Mouse (Mus musculus): ENCODE results near the gene Dusp10.
A peak's percentile ranks its signal among the peaks of the same experiment; 100 is the strongest.

Gene Dusp10

DNA sequence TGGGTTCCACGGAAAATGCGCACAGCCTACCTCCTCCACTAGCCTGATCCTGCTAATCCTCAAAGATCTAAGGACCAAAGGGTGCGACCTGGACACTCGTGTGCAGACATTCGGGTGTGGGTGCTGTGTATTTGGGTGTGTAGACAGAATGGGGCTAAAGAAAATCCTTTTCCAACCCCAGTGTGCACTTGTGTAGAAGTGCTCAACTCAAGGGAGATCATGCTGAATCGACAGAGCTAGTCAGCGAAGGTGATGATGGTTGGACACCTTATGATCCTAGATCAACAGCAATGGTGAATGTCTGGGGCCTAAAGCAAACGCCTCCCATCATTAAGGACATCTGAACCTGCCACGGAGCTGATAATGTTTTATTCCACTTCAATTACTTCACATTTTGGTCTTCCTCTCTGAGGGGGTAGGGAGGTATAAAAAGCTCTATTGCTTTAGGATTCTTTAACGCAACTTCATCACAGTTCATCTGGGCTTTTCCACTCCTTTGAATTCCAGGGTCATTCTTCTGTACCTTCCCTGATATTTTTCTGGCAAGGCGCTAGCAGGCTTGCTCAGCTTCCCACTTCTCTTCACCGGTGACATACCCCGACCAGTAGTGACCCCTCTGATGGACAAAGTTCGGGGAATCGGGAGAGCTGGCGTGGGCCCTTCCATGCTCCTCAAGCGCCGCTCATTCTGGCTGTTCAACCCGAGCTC is 19.7 kb downstream of the Dusp10 start:
- no peak for DNase-seq

DNA sequence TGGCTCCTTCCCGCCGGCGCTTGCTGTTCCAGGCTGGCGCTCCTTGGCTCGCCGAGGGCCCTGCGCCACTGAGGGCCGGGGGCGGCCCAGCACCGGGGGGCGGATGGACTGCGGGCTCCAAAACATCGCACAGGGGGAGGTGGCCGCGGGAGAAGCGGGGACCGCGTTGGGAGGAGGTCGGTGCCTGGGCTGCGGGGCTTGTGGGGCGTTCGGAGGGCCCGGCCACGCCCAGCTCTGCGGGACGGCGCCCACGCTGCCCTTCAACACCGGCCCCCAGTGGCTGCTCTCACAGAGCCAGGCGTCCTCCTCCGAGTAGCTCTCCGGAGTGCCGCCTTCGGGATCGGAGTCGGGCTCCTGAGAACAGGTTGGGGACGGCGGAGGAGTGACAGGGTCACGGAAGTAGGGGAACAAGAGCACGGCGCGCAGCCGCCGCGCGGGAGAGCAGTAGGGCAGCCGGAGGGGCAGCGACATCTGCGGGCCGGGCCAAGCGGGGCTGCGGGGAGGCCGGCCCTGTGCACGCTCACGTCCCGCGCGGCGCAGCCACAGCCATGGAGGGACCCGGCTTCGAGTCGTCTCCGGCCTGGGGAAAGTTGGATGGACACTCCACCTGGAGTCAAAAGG is 20.4 kb downstream of the Dusp10 start:
- no peak for DNase-seq

DNA sequence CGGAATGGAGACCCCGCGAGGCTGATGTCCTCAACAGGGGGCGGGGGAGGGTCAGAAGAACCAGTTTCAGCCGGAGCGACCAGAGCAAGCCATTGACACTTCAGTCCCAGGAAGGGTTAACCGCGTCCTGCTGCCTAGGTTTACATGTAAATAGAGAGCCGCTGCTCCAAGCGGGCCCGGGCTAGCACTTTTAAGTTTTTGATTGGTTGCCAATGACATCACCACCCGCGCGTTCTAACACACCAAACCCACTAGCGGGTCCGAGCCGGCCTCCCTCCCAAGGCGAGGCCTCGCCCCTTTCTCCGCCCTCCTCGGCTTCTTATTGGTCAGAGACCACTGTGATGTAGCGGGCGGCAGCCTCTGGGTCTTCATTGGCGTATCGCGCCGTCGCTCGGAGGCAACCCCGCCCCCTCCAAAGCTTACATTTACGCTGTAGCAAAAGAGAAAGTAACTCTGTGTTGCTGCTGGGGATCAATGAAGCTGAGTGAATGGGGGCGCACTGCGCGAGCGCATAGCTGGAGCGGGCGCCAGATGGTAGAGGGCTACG is 21.0 kb downstream of the Dusp10 start, which contains the start of gene 1700056E22Rik:
Gene 1700056E22Rik, minus strand, starts transcription at position 291 of the 547 bp plus-strand sequence.
- DNase-seq: peak; percentile 98 to 99

DNA sequence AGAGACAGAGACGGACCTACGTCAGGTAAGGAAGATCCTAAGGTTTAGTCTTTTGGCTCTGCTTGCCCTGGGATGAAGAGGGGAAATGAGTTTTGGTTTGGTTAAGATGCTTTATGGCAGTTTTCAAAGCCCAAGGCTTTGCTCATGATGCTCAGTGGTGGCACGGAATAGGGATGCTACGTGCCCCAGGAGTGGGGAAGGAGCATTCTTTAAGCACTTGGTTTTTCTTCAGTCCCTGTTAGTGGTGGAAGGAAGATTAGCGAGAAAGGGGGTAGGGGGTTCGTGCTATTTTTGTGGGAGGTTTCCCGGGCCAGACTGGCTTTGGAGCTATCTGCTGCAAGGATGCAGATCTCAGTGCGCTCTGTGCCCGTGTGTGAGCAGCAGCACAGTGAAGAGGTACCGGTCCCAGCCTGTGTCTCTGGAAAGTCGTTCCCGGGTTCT is 21.7 kb downstream of the Dusp10 start:
- DNase-seq: peak; percentile 34 to 52

DNA sequence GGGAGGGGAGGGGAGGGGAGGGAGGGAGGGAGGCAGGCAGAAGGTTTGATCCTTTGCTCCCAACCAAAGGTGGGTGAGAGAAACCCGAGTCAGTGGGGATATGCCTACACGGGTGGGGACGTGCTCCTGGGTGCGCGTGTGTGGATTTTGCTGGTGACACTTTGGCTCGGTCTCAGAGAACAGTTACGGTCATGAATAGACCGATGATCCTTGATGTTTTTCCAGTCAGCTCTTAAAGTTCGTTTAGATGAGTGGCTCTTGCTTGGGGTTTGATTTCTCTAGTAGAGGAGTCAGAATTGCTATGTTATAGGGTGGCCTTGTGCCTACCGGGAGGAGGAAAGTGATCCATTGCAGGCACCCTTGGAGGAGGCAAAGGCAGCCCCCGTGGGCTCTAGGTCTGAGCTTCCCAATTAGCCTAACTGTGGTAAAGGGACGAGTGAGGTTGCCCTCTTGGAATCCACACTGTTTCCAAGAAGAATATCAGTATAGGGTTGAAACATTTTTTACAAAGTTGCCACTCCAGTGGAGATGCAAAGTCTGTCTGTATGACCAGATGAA is 22.3 kb downstream of the Dusp10 start:
- no peak for DNase-seq

DNA sequence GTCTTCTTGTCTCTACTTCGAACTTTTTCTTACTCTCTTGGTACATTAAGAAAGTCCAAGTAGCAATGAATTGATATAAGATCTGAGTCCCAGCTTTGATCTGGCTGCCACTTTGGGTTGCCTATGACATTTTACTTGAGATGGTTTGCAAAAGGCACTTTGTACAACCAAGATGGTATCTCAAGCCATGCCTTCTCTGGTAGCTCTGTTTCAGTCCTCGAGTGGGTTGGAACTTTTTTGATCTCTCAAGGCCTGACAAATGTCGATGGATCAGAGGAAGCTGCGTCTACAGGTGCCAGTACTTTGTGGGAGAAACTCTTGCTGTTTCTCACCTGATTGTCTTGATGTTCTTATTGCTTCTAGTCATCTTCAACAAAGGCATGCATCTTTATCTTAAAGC is 24.7 kb downstream of the Dusp10 start:
- DNase-seq: no peak

DNA sequence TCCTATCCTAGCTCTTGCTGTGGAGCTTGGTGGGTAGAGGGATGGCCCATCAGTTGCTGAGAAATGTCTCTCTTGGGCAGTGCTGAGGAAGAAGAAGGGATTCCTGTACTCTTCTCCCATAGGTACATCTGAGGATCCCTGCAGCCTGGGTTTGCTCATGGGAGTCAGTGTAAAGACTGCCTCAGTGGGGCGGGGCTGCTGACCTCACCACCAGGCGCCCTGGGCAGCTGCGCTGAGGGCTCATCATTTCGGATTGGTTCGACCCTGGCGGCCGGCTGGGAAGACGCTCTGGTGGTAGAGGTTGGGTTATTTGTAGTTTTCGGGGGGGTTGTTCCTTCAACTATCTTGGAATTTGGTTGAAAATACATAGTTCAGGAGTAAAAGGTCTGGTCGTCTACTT is 26.2 kb downstream of the Dusp10 start:
- DNase-seq: no peak

DNA sequence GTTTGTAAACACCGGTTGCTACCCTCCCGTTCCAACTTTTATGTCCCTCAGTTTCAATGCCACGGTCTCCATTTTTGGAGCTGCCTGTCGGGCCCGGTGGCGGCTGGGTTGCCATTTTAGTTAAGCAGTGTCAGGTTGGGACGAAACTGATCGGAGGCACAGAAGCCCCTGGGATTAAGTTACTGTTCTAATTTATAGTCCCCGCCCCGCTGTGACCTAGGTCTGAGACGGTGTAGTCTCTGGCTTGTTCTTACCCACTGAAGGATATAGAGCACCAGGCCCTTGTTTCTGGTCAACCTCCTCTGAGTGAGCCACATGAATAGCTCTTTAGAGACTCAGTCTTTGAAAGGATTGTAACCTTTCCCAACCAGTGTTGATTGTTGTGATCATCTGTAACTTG is 27.1 kb downstream of the Dusp10 start:
- DNase-seq: no peak

DNA sequence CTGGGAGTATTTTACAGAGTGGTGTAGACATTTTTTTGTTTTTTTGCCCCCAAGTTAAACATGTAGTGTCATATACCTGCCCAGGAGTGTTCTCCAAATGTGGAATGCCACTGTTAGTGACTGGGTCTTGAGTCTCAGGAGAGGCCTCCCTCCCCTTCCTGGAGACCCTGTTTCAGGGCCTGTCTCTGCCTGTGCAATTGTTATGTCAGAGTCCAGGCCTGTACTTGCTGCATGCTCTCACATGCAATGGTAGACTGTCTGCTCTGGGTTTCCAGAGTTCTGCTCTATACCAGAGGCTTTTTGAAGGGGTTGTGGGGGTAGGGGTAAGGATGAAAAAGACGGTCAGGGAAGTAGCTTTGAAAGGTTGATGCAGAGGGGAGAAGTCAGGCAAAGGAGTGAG is 27.8 kb downstream of the Dusp10 start:
- no peak for DNase-seq

DNA sequence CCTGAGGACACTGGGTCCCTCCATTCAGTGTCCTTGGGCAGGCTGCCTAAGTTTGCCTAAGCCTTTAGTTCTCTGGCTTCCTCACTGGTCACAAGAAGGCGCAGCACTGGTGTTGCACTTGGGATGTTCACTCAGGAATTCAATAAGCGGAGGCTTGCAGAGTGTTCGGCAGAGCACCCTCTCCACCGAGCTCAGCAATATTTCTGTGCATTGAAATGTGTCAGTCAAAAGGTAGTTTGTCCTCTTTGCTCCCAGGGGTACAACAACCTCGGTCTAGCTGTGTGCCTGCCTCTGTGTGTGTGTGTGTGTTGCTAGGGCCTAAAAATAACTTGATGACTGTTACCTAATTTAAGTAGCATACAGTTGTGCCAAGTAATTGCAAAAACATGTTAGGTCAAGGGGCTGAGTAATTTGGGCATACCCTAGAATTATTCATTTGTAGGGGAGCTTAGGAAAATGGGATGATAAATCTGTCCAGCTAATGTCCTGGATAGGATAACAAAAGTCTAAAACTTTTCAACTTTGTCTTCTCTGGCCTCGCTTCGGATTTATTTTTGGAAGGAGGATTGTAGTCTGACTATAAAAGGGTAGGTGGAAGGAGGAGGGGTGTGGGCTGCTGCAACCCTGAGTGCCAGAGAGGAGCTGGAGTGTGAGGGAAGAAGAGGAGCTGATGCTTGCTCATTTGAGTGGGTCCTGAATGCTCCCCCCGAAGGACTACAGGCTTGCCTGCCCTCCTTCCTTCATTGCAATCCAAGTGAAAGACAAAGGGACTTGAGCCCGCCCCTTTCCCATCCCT is 28.9 kb downstream of the Dusp10 start:
- no peak for DNase-seq

DNA sequence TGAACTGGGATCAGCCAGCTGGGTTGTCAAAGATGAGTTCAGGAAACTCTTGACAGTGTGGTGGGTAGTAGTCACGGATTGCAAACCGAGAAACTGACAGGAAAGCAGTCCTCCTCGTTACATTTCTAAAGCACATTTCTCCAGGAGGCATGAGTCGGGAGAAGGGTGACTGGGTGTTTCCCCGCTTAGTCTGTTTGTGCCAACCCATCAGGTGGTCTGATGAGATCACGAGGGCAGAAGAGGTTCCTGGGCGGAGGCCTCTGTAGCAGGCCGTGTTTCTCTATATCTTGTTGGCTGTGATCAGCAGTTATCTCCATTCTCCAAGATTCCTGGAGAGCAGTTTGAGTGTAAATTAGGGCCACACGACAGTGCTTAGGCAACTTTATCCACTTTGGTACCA is 29.6 kb downstream of the Dusp10 start:
- DNase-seq: no peak

DNA sequence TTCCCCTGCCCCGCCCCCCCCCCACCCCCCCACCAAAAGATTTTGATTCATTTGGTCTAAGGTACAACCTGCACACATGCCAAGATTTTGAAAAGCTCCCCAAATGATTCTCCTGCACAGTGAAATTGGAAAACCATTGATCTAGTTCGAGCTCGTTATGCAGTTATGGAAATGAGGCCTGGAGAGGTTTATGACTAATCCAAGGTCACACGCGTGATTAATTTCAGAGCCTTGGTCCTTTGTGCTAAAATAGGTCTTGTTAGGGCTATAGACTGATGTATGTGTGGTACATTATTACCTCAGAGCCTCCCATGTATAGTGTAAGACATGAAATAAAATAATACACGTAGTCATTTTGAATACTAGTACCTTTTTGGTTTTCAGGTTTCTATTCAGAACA is 30.3 kb downstream of the Dusp10 start:
- DNase-seq: no peak

DNA sequence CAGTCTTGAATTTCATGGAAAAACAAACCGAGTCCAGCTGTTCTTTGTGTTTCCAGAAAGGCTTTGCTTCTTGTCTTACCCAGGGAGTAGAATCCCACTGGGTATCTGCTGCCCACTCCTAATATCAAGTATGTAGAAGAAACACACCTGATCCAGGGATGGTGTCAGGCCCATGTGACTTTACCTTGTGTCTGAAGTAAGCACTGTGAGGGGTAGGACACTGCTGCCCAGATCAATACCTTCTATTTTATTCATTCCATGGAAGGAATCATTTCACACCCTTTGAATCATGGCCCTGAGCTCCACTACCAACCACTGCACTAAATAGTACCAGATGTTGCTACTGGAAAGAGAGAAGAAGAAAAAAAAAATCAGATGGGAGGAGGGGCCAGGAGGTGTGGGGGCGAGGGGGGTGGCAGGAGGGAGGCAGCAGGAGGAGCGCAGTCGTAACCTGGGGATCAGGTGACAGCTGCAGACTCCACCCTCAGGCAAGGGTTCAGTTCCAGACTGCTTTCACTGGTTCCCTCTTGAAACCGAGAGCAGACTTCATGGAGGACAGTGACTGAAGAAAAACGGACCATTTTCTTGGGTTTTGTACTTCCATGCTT is 33.1 kb downstream of the Dusp10 start:
- no peak for DNase-seq

DNA sequence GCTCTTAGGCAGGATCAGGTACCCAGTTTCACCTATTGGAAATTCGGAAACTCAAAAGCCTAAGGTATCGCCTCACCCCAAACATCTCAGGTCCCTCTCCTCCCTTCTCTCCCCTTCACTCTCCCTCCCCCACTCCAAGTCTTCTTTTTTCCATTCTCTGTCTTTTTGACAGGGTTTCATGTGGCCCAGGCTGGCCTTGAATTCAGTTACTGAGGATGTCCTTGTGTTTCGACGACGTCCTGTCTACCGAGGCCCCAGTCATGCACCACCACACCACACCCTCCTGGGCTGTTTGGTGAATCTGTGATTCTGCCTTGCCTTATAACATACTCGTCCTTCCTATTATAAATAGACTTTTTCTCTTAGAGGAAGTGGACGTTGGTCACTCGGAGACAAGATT is 34.7 kb downstream of the Dusp10 start:
- DNase-seq: no peak

DNA sequence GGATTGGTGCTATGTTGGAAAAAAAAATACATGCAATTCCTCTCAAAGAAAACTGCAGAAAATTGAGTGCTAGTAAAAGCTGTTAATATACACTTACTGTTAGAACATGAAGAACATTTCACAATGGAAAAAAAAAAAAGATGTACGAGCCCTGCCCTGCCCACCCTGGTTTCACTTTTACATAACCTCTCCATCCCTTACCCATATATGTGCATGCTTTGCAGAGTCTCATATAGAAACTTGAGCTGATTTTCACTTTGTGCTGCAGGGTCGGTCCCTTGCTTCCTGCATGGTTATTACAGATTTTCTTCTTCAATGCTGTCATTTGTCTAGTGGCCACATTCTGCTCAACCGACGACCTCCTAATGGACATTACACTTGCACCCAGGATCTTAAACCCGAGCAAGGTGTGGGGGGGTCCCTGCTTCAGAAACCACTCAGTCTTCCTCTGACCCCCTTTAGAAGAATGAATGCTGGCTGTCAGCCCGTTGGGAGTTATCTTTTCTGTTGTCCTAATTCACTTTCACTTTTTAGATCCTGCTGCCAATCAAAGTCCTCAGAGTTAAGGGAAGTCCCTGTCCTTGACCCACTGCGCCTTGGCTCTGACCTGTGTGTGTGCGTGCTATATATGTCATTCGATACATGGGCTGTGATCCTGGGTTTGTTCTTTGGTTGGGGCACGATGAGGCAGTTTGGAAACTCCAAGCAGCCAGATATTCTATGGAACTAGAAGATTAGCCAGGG is 35.7 kb downstream of the Dusp10 start:
- no peak for DNase-seq

DNA sequence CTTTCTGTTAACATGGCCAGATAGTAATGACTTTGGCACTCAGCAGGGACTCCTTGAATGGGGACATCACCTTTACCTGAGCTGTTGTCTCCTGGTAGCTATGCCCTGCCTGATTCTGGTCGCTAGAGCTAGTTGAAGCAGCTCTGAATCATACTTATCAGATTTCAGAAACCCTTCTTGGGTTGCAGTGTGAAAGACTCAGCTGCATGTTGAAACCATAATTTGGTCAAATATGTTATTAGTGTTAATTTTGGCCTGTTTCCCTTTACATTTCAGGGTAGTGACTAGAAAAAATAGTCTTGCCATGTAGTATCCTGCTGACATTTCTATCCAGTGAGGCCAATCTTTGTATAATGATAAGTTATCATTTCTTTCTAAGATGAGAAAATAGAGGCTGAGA is 38.2 kb downstream of the Dusp10 start:
- DNase-seq: no peak

DNA sequence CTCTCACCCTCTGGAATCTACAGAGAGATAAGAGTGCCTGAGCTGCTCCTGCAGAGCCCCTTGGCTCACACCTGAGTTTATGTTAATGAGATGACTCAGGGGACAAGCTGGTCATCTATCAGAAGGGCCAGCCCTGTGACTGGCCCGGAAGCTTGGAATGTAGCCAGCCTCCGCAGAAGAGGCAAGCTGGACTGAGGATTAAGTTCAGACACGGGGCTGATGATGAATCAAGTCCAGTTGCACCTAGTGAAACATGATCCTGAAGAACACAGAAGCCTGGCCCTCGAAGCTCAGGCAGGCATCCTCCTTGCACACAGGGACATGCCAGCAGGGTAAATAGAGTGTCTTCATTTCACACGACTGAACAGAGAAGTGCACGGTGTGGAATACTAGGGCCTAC is 38.7 kb downstream of the Dusp10 start:
- peak; percentile 47 to 58 for DNase-seq

DNA sequence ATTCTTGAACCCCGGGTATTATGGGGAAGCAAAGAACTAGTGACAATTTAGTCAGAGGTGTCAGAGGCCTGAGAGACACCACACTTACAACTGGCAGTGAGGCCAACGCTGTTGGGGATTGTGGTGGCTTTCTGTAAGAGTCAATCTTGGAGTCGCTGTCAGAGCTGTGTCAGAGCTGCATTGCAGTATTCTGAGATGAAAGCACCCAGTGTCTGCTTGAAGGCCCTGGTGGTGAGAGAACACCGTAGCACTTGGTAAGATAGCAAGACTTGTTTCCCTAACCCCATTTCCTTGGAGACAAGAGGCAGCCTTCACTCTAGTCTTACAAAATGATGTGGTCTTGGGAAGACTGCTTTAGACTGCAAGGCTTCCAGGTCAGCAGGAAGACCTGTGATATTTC is 39.2 kb downstream of the Dusp10 start:
- DNase-seq: no peak

DNA sequence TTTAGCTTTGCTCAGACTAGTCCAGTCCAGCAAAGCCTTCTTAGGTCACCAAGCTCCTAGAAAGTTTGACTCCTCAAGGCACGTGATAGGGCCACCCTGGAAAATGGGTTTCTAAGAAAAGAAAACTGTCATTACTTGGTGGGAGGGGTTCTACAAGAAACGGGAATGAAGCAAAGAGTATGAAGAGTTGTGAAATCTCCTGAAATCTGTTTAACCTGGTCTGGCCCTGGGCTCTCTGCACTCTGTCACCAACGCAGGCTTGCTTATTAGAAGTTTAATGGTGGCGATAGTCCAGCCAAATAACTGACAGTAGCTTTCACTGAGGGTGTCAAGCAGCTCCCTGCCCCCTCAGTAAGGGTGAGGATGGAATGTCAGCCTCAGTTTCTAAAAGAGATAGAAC is 40.0 kb downstream of the Dusp10 start:
- no peak for DNase-seq

DNA sequence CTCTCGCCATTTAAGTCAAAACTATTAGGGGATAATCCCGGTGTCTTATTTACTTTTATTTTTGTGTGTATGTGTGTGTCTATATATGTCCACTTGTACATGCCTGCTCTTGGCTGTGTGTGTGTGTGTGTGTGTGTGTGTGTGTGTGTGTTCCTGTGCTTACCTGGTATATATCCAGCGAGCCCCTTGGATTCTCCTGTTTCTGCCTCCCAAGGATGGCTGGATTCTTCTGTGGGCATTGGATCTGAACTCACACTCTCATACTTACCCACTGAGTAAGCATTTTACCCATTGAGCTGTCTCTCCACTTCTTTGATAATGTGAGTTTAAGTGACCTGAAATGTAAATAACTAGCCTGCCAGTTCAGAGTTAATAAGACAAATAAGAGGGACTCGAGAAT is 40.6 kb downstream of the Dusp10 start:
- DNase-seq: no peak

DNA sequence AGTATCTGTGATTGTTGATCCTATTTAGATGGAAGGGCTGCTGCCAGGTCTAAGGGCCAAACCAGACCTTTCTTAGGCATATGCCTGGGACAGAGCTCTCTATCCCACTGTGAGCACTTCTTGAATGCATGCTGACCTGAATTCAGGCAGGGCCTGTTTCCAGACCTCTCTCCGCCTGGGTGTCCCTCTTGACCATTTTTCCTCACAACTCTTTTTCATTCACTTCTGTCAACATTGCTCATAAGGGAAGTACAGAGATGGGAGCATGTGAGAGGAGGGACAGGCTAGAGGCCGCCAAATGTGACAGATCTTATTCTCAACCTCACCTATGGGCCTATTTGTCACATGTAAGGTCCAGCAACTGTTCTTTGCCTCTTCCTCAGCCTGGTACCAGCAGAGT is 41.1 kb downstream of the Dusp10 start:
- DNase-seq: no peak

DNA sequence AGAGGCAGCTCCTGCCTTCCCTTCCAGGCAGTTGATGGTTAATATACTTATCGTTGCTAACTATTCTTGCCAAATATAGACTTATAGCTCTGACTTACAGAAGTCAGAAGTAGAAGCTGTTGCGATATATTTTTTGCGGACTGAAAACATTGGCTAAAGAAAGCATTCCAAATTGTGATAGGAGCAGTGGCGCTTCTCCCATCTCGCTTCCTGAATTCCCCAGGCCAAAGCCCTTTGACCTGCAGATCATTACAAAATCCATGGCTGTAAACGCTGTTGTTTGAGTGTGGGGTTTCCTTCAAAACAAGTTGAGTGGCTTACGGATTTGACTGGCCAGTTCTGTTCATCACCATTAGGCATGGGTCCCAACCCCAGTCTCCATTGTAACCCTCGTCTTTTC is 45.1 kb downstream of the Dusp10 start:
- DNase-seq: no peak

All from kidney, postnatal 4 days (tissue).